Mouse (Mus musculus) ES-E14 (cell line): ENCODE measurements around the gene Nanos2. TPM values are rescaled to one million over a fixed set of nuclear protein-coding genes. Genes with fewer than 3 reads are reported as not detected.
A peak's percentile ranks its signal among the peaks of the same experiment; 100 is the strongest.

ENCODE experiments used
- DNase-seq: peaks from one replicate; pipeline ENCODE4 v3.0.0-alpha.2; 2013; ENCODE audit warnings: low read depth, low spot score
- H3K27ac ChIP-seq: 2 replicates; pipeline ENCODE4 v1.5.1; 2012; ENCODE audit warnings: low read depth, mild to moderate bottlenecking, low read length, moderate library complexity, mixed read lengths; ENCODE audit not compliant: poor library complexity, insufficient read depth, severe bottlenecking
- H3K36me3 ChIP-seq: 2 replicates; pipeline ENCODE4 v1.6.1; 2012; ENCODE audit warnings: mild to moderate bottlenecking, low read length, moderate library complexity, mixed read lengths; ENCODE audit not compliant: control insufficient read depth, poor library complexity, insufficient read depth, severe bottlenecking
- H3K4me1 ChIP-seq, 2 experiments: fragments of 150-350 bp in 1 of 2; sonication (generic) in 1 of 2; 2 replicates each; pipeline ENCODE4 v1.6.1; 2012; ENCODE audit warnings: low read length in 2 of 2, mild to moderate bottlenecking in 1 of 2, mixed read lengths in 1 of 2; ENCODE audit not compliant: control insufficient read depth in 2 of 2, insufficient read depth in 2 of 2, poor library complexity in 1 of 2
- H3K4me3 ChIP-seq, 2 experiments: fragments of 150-350 bp in 1 of 2; sonication (generic) in 1 of 2; 2 replicates each; pipeline ENCODE4 v1.5.1; 2012; ENCODE audit warnings: low read length in 2 of 2, low read depth in 1 of 2, mild to moderate bottlenecking in 1 of 2, mixed read lengths in 1 of 2; ENCODE audit not compliant: insufficient read depth in 1 of 2, poor library complexity in 1 of 2, severe bottlenecking in 1 of 2
- H3K9ac ChIP-seq: 2 replicates; pipeline ENCODE4 v1.6.1; 2012; ENCODE audit warnings: low read depth, mild to moderate bottlenecking, low read length, mixed read lengths; ENCODE audit not compliant: poor library complexity, insufficient read depth, severe bottlenecking
- H3K9me3 ChIP-seq: fragments of 150-350 bp; sonication (generic); 2 replicates; pipeline ENCODE4 v1.6.1; 2012; ENCODE audit warnings: low read depth, mild to moderate bottlenecking, low read length; ENCODE audit not compliant: control insufficient read depth, insufficient read depth
- CHD2 ChIP-seq: IDR thresholded peaks from 2 replicates; pipeline ENCODE4 v1.6.1; 2014; ENCODE audit warnings: mild to moderate bottlenecking, low read depth, low read length, inconsistent platforms
- HCFC1 ChIP-seq: IDR thresholded peaks from 2 replicates; pipeline ENCODE4 v1.6.1; 2012; ENCODE audit warnings: low read length, inconsistent platforms, borderline replicate concordance; ENCODE audit not compliant: insufficient read depth
- MAFK ChIP-seq: IDR thresholded peaks from 2 replicates; pipeline ENCODE4 v1.6.1; 2014; ENCODE audit warnings: mild to moderate bottlenecking, low read depth, low read length, inconsistent platforms; ENCODE audit not compliant: insufficient read depth
- ZC3H11A ChIP-seq: IDR thresholded peaks from 2 replicates; pipeline ENCODE4 v1.6.1; 2012; ENCODE audit warnings: low read depth, mild to moderate bottlenecking, inconsistent platforms, low read length, borderline replicate concordance
- ZNF384 ChIP-seq: IDR thresholded peaks from 2 replicates; pipeline ENCODE4 v1.6.1; 2012; ENCODE audit warnings: low read depth, low read length, inconsistent platforms
- in situ Hi-C, 2 experiments: fragments of 600-800 bp; cut with MboI; formaldehyde crosslinking; loops; one replicate each; pipeline ENCODE4 v1.15.1; 2025; ENCODE audit warnings: low sequenced_read_pairs in 2 of 2, inconsistent platforms in 1 of 2; ENCODE audit not compliant: unreplicated experiment in 2 of 2
- total RNA-seq: library from RNA; depleted of rRNA; stranded (reverse); fragments of 300-350 nt; gene quantifications from 2 replicates; pipeline ENCODE4 v1.2.3, GENCODE M21; 2012

Gene Nanos2
- total RNA-seq, 1 experiment = not detected

DNA sequence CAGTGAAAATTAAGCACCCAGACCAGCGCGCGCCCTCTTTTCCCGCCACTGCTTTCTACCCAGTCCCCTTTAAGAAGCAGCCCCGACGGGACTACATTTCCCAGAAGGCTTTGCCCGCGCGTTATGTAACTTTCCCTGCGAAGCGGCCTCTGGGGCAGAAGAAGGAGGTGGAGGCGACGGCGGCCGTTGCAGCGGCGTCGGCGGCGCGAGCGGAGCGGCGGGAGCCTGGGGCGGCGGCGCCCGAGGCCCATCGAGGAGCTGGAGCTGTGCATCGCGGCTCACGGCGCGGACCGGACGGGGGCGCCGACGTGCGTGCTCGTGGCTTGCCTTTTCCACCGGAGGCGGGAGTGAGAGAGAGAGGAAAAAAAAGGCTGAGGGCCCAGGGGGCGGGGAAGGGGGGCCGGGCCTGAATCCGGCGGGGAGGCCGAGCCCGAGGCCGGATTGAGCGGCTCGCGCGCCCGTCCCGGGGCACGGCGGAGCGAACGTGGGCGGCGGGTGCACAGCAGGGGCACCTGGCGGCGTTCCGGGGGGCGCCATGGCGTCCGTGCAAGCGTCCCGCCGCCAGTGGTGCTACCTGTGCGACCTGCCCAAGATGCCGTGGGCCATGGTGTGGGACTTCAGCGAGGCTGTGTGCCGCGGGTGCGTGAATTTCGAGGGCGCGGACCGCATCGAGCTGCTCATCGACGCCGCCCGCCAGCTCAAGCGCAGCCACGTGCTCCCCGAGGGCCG lies 16.9 kb downstream of the Nanos2 start, which contains the start of gene Irf2bp1:
Gene Irf2bp1, plus strand, starts transcription at position 143 of the 729 bp plus-strand sequence.
- peak; percentile 83 for DNase-seq
- Histone ChIP-seq H3K9ac (peak within 1 kb of the TSS; percentile 90), H3K36me3 (peaks cover 12% of the 10 kb centered on the region), H3K4me1 (peaks cover 3 to 17% of the 10 kb centered on the region in 2 experiments; a peak in 2 of 4 replicates), H3K9me3 (no peaks in the 10 kb centered on the region), H3K4me3 (peak within 1 kb of the TSS; percentile 72 to 86), H3K27ac (peak within 1 kb of the TSS; percentile 72)
- TF ChIP-seq CHD2 (no peak), HCFC1 (peak; percentile 94)
- in situ Hi-C loops = no loop called here

- Histone ChIP-seq H3K9me3 (no peaks in the 10 kb centered on the region), H3K4me1 (peaks cover 3 to 16% of the 10 kb centered on the region in 2 experiments; a peak in 2 of 4 replicates), H3K4me3 (peak overlapping the region; percentile 71 to 86), H3K9ac (peak overlapping the region; percentile 90), H3K27ac (no peak overlapping the region), H3K36me3 (peaks cover 12% of the 10 kb centered on the region)
- in situ Hi-C loops = no loop called here
- TF ChIP-seq MAFK (no peak), CHD2 (no peak), ZC3H11A (no peak), HCFC1 (no peak), ZNF384 (no peak)
- DNase-seq = no peak
Measured at GRCm38 (mm10) chr7:19004631-19005079, 17.5 kb downstream of the Nanos2 start.

DNA sequence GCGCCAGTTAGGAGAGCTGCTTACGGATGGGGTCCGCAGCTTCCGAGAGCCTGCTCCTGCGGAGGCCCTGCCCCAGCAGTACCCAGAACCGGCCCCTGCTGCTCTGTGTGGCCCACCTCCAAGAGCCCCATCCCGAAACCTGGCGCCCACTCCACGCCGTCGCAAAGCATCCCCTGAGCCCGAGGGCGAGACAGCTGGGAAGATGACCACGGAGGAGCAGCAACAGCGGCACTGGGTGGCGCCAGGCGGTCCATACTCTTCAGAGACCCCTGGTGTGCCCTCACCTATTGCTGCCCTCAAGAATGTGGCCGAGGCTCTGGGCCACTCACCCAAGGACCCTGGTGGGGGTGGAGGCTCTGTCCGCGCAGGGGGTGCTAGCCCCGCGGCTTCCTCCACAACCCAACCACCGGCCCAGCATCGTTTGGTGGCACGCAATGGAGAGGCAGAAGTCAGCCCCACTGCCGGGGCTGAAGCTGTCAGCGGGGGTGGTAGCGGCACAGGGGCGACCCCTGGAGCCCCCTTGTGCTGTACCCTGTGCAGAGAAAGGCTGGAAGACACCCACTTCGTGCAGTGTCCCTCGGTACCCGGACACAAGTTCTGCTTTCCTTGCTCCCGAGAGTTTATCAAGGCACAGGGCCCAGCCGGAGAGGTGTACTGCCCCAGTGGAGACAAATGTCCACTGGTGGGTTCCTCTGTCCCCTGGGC lies 18.4 kb downstream of the Nanos2 start:
- Histone ChIP-seq H3K4me3 (peak overlapping the region; percentile 71 to 86; a peak in 3 of 4 replicates), H3K27ac (no peak overlapping the region), H3K36me3 (peaks cover 12% of the 10 kb centered on the region), H3K9ac (peak overlapping the region; percentile 90; the same call in 1 of the 2 replicates), H3K4me1 (peaks cover 3 to 13% of the 10 kb centered on the region in 2 experiments; a peak in 2 of 4 replicates), H3K9me3 (no peaks in the 10 kb centered on the region)
- no peak for DNase-seq
- TF ChIP-seq ZNF384 (no peak), CHD2 (no peak), MAFK (no peak), ZC3H11A (no peak), HCFC1 (no peak)
- in situ Hi-C loops = no loop called here

DNA sequence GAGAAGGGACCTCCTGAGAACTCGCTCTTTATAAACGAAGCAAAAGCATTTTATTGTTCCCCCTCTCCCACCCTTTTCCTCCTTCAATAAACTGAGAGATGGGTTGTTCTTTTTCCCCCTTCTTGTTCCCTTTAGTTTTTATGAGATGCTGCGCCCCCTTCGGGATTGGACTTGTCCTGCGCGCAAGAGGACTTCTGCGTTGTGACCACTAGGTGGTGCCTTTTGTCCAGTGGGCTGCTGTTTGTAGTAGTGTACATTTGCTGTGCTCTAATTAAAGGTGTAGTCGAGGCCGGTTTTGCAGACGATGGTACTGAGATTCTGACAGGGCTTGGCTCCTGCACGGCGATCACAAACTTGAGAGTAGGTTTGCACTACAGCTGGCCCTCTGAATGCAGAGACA lies 19.3 kb downstream of the Nanos2 start:
- Histone ChIP-seq H3K9ac (no peak overlapping the region), H3K4me1 (peaks cover 3 to 11% of the 10 kb centered on the region in 2 experiments; a peak in 2 of 4 replicates), H3K4me3 (no peak overlapping the region), H3K36me3 (peaks cover 12% of the 10 kb centered on the region), H3K27ac (no peak overlapping the region), H3K9me3 (no peaks in the 10 kb centered on the region)
- no peak for TF ChIP-seq MAFK
- no peak for TF ChIP-seq CHD2
- peak; percentile 9; the same call in 1 of the 2 replicates for TF ChIP-seq ZC3H11A
- no peak for TF ChIP-seq ZNF384
- 0 out of 2 replicates have a peak, but pooled peaks have one; percentile 19 for TF ChIP-seq HCFC1
- peak; percentile 79 for DNase-seq
- in situ Hi-C loops = no loop called here
